Mouse (Mus musculus): ENCODE measurements at regions not wholly inside any gene's neighbourhood (a gene's known extent, or its start where the extent isn't known, plus 50 kb on each side); places are given as distances from the start of the nearest gene placed in this dataset.

DNA sequence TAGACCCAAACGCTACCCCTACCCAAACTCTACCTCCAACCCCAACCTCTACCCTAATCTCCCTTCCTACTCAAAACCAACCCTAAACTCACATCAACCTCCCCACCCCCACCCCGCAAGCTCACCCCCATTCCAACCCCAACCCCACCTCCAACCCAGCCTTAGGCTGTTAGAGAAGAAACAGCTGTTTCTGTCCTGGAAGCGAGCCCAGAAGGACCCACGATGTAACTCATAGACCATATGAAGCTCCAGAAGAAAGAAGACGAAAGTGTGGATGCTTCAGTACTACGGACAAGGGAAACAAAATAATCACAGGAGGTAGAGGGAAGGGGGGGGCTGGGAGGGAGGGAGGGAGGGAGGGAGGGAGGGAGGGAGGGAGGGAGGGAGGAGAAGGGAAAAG is 58.4 kb downstream of the Sox11 start:
- TF ChIP-seq CTCF (IDR thresholded peaks at IDR 0.05; ENCODE audit: insufficient read depth, low read depth, low read length) (no peak), POLR2A (IDR thresholded peaks at IDR 0.05; ENCODE audit: insufficient read depth, low read depth, low read length) (no peak)
